Mouse (Mus musculus): ENCODE measurements at regions not wholly inside any gene's neighbourhood (a gene's known extent, or its start where the extent isn't known, plus 50 kb on each side); places are given as distances from the start of the nearest gene placed in this dataset.

DNA sequence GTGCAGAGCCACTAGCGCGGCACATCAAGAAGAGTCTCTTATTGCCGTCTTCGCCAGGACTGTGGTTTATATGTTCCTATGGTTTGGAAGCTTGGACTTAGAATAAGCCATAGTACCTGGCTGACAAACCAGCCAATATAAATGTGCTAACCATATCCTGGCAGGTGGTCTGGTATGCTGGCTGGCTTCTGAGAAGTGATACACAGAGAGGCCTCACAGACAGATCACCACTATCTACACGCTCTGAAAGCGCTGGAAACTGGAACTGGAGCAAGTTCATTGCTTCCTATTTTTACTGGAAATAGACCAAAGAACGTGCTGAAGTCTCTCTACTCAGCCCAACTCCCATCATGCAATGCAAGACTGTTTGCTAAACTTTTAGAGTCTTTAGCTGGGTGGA lies 124.7 kb downstream of the Qpct start:
- no peaks in the 10 kb centered on the region for H3K36me3 ChIP-seq (ENCODE audit: insufficient read depth, low read length)
- H3K9me3 ChIP-seq (ENCODE audit: low read length) = no peaks in the 10 kb centered on the region
- H3K4me3 ChIP-seq (replicated peaks; ENCODE audit: low read length) = no peak overlapping the region
- H3K4me1 ChIP-seq (replicated peaks; ENCODE audit: low read depth, low read length) = no peaks in the 10 kb centered on the region
- no peaks in the 10 kb centered on the region for H3K27me3 ChIP-seq (ENCODE audit: insufficient read depth, low read length)
- no peak for TF ChIP-seq NANOG (IDR thresholded peaks at IDR 0.05; ENCODE audit: borderline replicate concordance, low read length)
- TF ChIP-seq POU5F1 (IDR thresholded peaks at IDR 0.05; ENCODE audit: borderline replicate concordance, low read length) = no peak
- TF ChIP-seq CTCF (conservative IDR thresholded peaks at IDR 0.05; ENCODE audit: low read length) = no peak

GRCm38 (mm10) chr17:79175381-79175780 lies 123.7 kb downstream of the Qpct start:
- Histone ChIP-seq H3K27me3 (ENCODE audit: insufficient read depth, low read length) (no peaks in the 10 kb centered on the region), H3K4me3 (replicated peaks; ENCODE audit: low read length) (no peak overlapping the region), H3K9me3 (ENCODE audit: low read length) (no peaks in the 10 kb centered on the region), H3K36me3 (ENCODE audit: insufficient read depth, low read length) (no peaks in the 10 kb centered on the region), H3K4me1 (replicated peaks; ENCODE audit: low read depth, low read length) (no peaks in the 10 kb centered on the region)
- TF ChIP-seq POU5F1 (IDR thresholded peaks at IDR 0.05; ENCODE audit: borderline replicate concordance, low read length) = no peak
- no peak for TF ChIP-seq NANOG (IDR thresholded peaks at IDR 0.05; ENCODE audit: borderline replicate concordance, low read length)
- TF ChIP-seq CTCF (conservative IDR thresholded peaks at IDR 0.05; ENCODE audit: low read length) = no peak

GRCm38 (mm10) chr17:79172328-79172727 lies 120.6 kb downstream of the Qpct start:
- Histone ChIP-seq H3K4me1 (replicated peaks; ENCODE audit: low read depth, low read length) (no peaks in the 10 kb centered on the region), H3K9me3 (ENCODE audit: low read length) (no peaks in the 10 kb centered on the region), H3K27me3 (ENCODE audit: insufficient read depth, low read length) (no peaks in the 10 kb centered on the region), H3K4me3 (replicated peaks; ENCODE audit: low read length) (no peak overlapping the region), H3K36me3 (ENCODE audit: insufficient read depth, low read length) (no peaks in the 10 kb centered on the region)
- TF ChIP-seq NANOG (IDR thresholded peaks at IDR 0.05; ENCODE audit: borderline replicate concordance, low read length) (no peak), CTCF (conservative IDR thresholded peaks at IDR 0.05; ENCODE audit: low read length) (no peak), POU5F1 (IDR thresholded peaks at IDR 0.05; ENCODE audit: borderline replicate concordance, low read length) (no peak)

DNA sequence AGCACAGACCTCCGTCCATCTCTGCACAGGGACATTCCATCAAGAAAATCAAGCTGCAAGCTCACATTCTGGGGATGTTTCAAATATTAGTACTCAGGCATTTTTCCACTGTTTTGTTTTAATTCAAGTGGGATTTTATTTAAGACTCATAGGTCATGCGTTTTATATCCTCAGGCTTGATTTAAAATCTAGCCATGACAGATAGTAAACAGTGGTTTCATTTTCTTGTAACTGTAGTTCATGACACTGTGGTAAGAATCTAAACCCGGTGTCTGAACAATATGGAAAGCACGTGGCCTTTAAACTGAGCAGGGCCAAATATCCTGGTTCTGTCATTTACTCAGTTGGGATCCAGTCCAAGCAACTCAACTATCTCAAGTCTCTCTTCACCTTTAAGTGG lies 119.0 kb downstream of the Qpct start:
- TF ChIP-seq CTCF (conservative IDR thresholded peaks at IDR 0.05; ENCODE audit: low read length) (no peak), POU5F1 (IDR thresholded peaks at IDR 0.05; ENCODE audit: borderline replicate concordance, low read length) (no peak), NANOG (IDR thresholded peaks at IDR 0.05; ENCODE audit: borderline replicate concordance, low read length) (no peak)
- no peak overlapping the region for H3K4me3 ChIP-seq (replicated peaks; ENCODE audit: low read length)
- no peaks in the 10 kb centered on the region for H3K4me1 ChIP-seq (replicated peaks; ENCODE audit: low read depth, low read length)
- no peaks in the 10 kb centered on the region for H3K9me3 ChIP-seq (ENCODE audit: low read length)
- no peaks in the 10 kb centered on the region for H3K36me3 ChIP-seq (ENCODE audit: insufficient read depth, low read length)
- H3K27me3 ChIP-seq (ENCODE audit: insufficient read depth, low read length) = no peaks in the 10 kb centered on the region

GRCm38 (mm10) chr17:79167198-79167597 lies 115.5 kb downstream of the Qpct start:
- Histone ChIP-seq H3K9me3 (ENCODE audit: low read length) (no peaks in the 10 kb centered on the region), H3K27me3 (ENCODE audit: insufficient read depth, low read length) (no peaks in the 10 kb centered on the region), H3K36me3 (ENCODE audit: insufficient read depth, low read length) (no peaks in the 10 kb centered on the region), H3K4me3 (replicated peaks; ENCODE audit: low read length) (no peak overlapping the region), H3K4me1 (replicated peaks; ENCODE audit: low read depth, low read length) (no peaks in the 10 kb centered on the region)
- TF ChIP-seq CTCF (conservative IDR thresholded peaks at IDR 0.05; ENCODE audit: low read length) = no peak
- TF ChIP-seq POU5F1 (IDR thresholded peaks at IDR 0.05; ENCODE audit: borderline replicate concordance, low read length) = no peak
- TF ChIP-seq NANOG (IDR thresholded peaks at IDR 0.05; ENCODE audit: borderline replicate concordance, low read length) = no peak

- no peak overlapping the region for H3K4me3 ChIP-seq (replicated peaks; ENCODE audit: low read length)
Observed at GRCm38 (mm10) chr17:79164874-79165553, 113.3 kb downstream of the Qpct start.

GRCm38 (mm10) chr17:79163983-79164382 lies 112.3 kb downstream of the Qpct start:
- Histone ChIP-seq H3K36me3 (ENCODE audit: insufficient read depth, low read length) (no peaks in the 10 kb centered on the region), H3K27me3 (ENCODE audit: insufficient read depth, low read length) (no peaks in the 10 kb centered on the region), H3K4me3 (replicated peaks; ENCODE audit: low read length) (no peak overlapping the region), H3K4me1 (replicated peaks; ENCODE audit: low read depth, low read length) (no peaks in the 10 kb centered on the region), H3K9me3 (ENCODE audit: low read length) (no peaks in the 10 kb centered on the region)
- no peak for TF ChIP-seq CTCF (conservative IDR thresholded peaks at IDR 0.05; ENCODE audit: low read length)
- no peak for TF ChIP-seq POU5F1 (IDR thresholded peaks at IDR 0.05; ENCODE audit: borderline replicate concordance, low read length)
- no peak for TF ChIP-seq NANOG (IDR thresholded peaks at IDR 0.05; ENCODE audit: borderline replicate concordance, low read length)

More at GRCm38 (mm10) chr17:79164874-79165553, 113.3 kb downstream of the Qpct start:
- Histone ChIP-seq H3K4me1 (replicated peaks; ENCODE audit: low read depth, low read length) (no peaks in the 10 kb centered on the region), H3K27me3 (ENCODE audit: insufficient read depth, low read length) (no peaks in the 10 kb centered on the region), H3K9me3 (ENCODE audit: low read length) (no peaks in the 10 kb centered on the region), H3K36me3 (ENCODE audit: insufficient read depth, low read length) (no peaks in the 10 kb centered on the region)
- TF ChIP-seq POU5F1 (IDR thresholded peaks at IDR 0.05; ENCODE audit: borderline replicate concordance, low read length) = no peak
- TF ChIP-seq CTCF (conservative IDR thresholded peaks at IDR 0.05; ENCODE audit: low read length) = no peak
- no peak for TF ChIP-seq NANOG (IDR thresholded peaks at IDR 0.05; ENCODE audit: borderline replicate concordance, low read length)

- H3K4me3 ChIP-seq (replicated peaks; ENCODE audit: low read length) = no peak overlapping the region
- H3K4me1 ChIP-seq (replicated peaks; ENCODE audit: low read depth, low read length) = no peaks in the 10 kb centered on the region
- no peaks in the 10 kb centered on the region for H3K27me3 ChIP-seq (ENCODE audit: insufficient read depth, low read length)
- TF ChIP-seq NANOG (IDR thresholded peaks at IDR 0.05; ENCODE audit: borderline replicate concordance, low read length) (no peak), CTCF (conservative IDR thresholded peaks at IDR 0.05; ENCODE audit: low read length) (no peak), POU5F1 (IDR thresholded peaks at IDR 0.05; ENCODE audit: borderline replicate concordance, low read length) (no peak)
- H3K9me3 ChIP-seq (ENCODE audit: low read length) = no peaks in the 10 kb centered on the region
- no peaks in the 10 kb centered on the region for H3K36me3 ChIP-seq (ENCODE audit: insufficient read depth, low read length)
Observed at GRCm38 (mm10) chr17:79154138-79154537, 102.4 kb downstream of the Qpct start.

DNA sequence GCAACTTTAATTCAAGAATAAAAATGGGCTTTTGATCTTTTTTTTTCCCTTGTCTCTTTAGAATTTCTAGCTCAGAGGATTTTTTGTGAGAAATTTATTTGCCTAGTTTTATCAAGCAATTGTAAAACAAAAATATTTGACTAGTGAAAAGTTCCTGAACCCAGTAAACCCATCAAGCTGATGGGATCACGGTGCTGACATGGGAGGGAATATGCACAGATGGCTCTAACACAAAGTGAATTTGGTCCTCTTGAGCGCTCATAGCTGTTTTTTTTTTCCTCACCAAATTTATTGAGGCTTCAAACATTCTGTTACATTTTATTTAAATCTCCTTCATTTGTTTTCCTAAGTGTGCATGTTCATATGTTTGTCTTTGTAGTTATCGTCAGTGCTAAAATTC lies 101.1 kb downstream of the Qpct start:
- H3K36me3 ChIP-seq (ENCODE audit: insufficient read depth, low read length) = no peaks in the 10 kb centered on the region
- H3K4me1 ChIP-seq (replicated peaks; ENCODE audit: low read depth, low read length) = no peaks in the 10 kb centered on the region
- TF ChIP-seq NANOG (IDR thresholded peaks at IDR 0.05; ENCODE audit: borderline replicate concordance, low read length) (no peak), CTCF (conservative IDR thresholded peaks at IDR 0.05; ENCODE audit: low read length) (no peak), POU5F1 (IDR thresholded peaks at IDR 0.05; ENCODE audit: borderline replicate concordance, low read length) (no peak)
- no peak overlapping the region for H3K4me3 ChIP-seq (replicated peaks; ENCODE audit: low read length)
- no peaks in the 10 kb centered on the region for H3K27me3 ChIP-seq (ENCODE audit: insufficient read depth, low read length)
- H3K9me3 ChIP-seq (ENCODE audit: low read length) = no peaks in the 10 kb centered on the region

All from E14TG2a.4 (cell line).